Mouse (Mus musculus) heart, embryonic 10.5 days (tissue): ENCODE measurements around the gene Ece2. TPM values are rescaled to one million over a fixed set of nuclear protein-coding genes. Genes with fewer than 3 reads are reported as not detected.
"Not testable (repeated sequence)": the region's sequence is repeated elsewhere in the genome, so short reads cannot be mapped to it uniquely, and the experiment has no call there.

Experiments used
- DNase-seq: peaks from one replicate; pipeline ENCODE4 v3.0.0-alpha.2; 2017; ENCODE audit warnings: low spot score
- H3K27ac ChIP-seq: fragments of 300-500 bp; sonication (generic); 2 replicates; pipeline ENCODE4 v1.5.1; 2016; ENCODE audit warnings: mild to moderate bottlenecking
- H3K27me3 ChIP-seq: fragments of 300-500 bp; sonication (generic); 2 replicates; pipeline ENCODE4 v1.6.1; 2016; ENCODE audit warnings: mild to moderate bottlenecking; ENCODE audit not compliant: poor library complexity, insufficient read depth, severe bottlenecking
- H3K36me3 ChIP-seq: fragments of 300-500 bp; sonication (generic); 2 replicates; pipeline ENCODE4 v1.6.1; 2016; ENCODE audit warnings: mild to moderate bottlenecking, moderate library complexity
- H3K4me1 ChIP-seq: fragments of 300-500 bp; sonication (generic); 2 replicates; pipeline ENCODE4 v1.6.1; 2016; ENCODE audit warnings: mild to moderate bottlenecking
- H3K4me3 ChIP-seq: fragments of 300-500 bp; sonication (generic); 2 replicates; pipeline ENCODE4 v1.5.1; 2016; ENCODE audit warnings: mild to moderate bottlenecking, moderate library complexity
- H3K9me3 ChIP-seq: fragments of 300-500 bp; sonication (generic); 2 replicates; pipeline ENCODE4 v1.6.1; 2016; ENCODE audit warnings: mild to moderate bottlenecking, moderate library complexity
- WGBS: fragments of 180-500 bp; shearing (Covaris S2); methylation state at CpG from one replicate; pipeline ENCODE4 v1.1.7; 2016; 5-methylcytosine and 5-hydroxymethylcytosine counted together
- polyA plus RNA-seq: library from polyadenylated mRNA; unstranded; fragments of >200 nt; fragmentation: Nextera tagmentation; extraction: Ambion mirVana; gene quantifications from 2 replicates; pipeline ENCODE4 v1.2.1, GENCODE M21; 2016

Ece2 gene
- polyA plus RNA-seq, 1 experiment from 2014 or later, result 1.4 TPM

GRCm38 (mm10) chr16:20643911-20644310 lies 14.3 kb downstream of the Ece2 start:
- no peak for DNase-seq
- H3K9me3 ChIP-seq, result no peaks in the 10 kb centered on the region
- no peaks in the 10 kb centered on the region for H3K4me1 ChIP-seq
- no peak overlapping the region for H3K27ac ChIP-seq
- H3K36me3 ChIP-seq, result no peaks in the 10 kb centered on the region
- 81% methylated on average over 7 of the region's 7 CpGs for WGBS
- 0 out of 2 replicates have a peak, but pooled peaks cover 9% of the 10 kb centered on the region for H3K27me3 ChIP-seq
- no peak overlapping the region for H3K4me3 ChIP-seq

GRCm38 (mm10) chr16:20651076-20651946 lies 21.7 kb downstream of the Ece2 start, which contains the start of gene Psmd2:
Gene Psmd2, plus strand, starts transcription at chr16:20651652.
- DNase-seq, result peak; percentile 97
- Histone ChIP-seq H3K4me3 (peak within 1 kb of the TSS; percentile 93), H3K4me1 (peaks cover 12% of the 10 kb centered on the region), H3K27ac (peak within 1 kb of the TSS; percentile 89), H3K36me3 (peaks cover 23% of the 10 kb centered on the region), H3K27me3 (no peaks in the 10 kb centered on the region), H3K9me3 (no peaks in the 10 kb centered on the region)
- WGBS, result 2% methylated on average over 46 of the region's 46 CpGs

- Histone ChIP-seq H3K27me3 (no peaks in the 10 kb centered on the region), H3K36me3 (peaks cover 29% of the 10 kb centered on the region), H3K9me3 (no peaks in the 10 kb centered on the region), H3K4me1 (peaks cover 12% of the 10 kb centered on the region), H3K27ac (peak overlapping the region; percentile 89), H3K4me3 (peak overlapping the region; percentile 93)
- 9% methylated on average over 12 of the region's 12 CpGs for WGBS
- DNase-seq, result no peak
These were observed 22.3 kb downstream of the Ece2 start for GRCm38 (mm10) chr16:20651947-20652310.

- H3K4me3 ChIP-seq, result no peak overlapping the region
These were observed 23.7 kb downstream of the Ece2 start for GRCm38 (mm10) chr16:20653315-20653714.

GRCm38 (mm10) chr16:20657661-20658060 lies 28.0 kb downstream of the Ece2 start:
- Histone ChIP-seq H3K36me3 (peaks cover 86% of the 10 kb centered on the region), H3K9me3 (no peaks in the 10 kb centered on the region), H3K4me3 (no peak overlapping the region), H3K27ac (no peak overlapping the region), H3K27me3 (no peaks in the 10 kb centered on the region), H3K4me1 (peaks cover 5% of the 10 kb centered on the region)
- no peak for DNase-seq
- 86% methylated on average over 4 of the region's 4 CpGs for WGBS

More at GRCm38 (mm10) chr16:20653315-20653714, 23.7 kb downstream of the Ece2 start:
- no peak for DNase-seq
- Histone ChIP-seq H3K27ac (no peak overlapping the region), H3K27me3 (no peaks in the 10 kb centered on the region), H3K36me3 (peaks cover 43% of the 10 kb centered on the region), H3K9me3 (no peaks in the 10 kb centered on the region), H3K4me1 (peaks cover 12% of the 10 kb centered on the region)
- WGBS, result 63% methylated on average over 2 of the region's 2 CpGs

GRCm38 (mm10) chr16:20668013-20668412 lies 38.4 kb downstream of the Ece2 start, which contains the start of gene Eif4g1:
Gene Eif4g1, plus strand, starts transcription at chr16:20668313.
- H3K9me3 ChIP-seq, DNase-seq, H3K27me3 ChIP-seq, H3K4me3 ChIP-seq, H3K4me1 ChIP-seq, H3K27ac ChIP-seq: not testable (repeated sequence)
- H3K36me3 ChIP-seq, result peaks cover 18% of the 10 kb centered on the region
- WGBS, result 90% methylated on average over 5 of the region's 6 CpGs

GRCm38 (mm10) chr16:20670291-20670690 lies 40.7 kb downstream of the Ece2 start:
- Histone ChIP-seq H3K27me3 (no peaks in the 10 kb centered on the region), H3K27ac (no peak overlapping the region), H3K4me1 (peaks cover 17% of the 10 kb centered on the region), H3K36me3 (peaks cover 16% of the 10 kb centered on the region), H3K4me3 (no peak overlapping the region), H3K9me3 (no peaks in the 10 kb centered on the region)
- WGBS, result 90% methylated on average over 3 of the region's 3 CpGs
- no peak for DNase-seq

GRCm38 (mm10) chr16:20671886-20672285 lies 42.3 kb downstream of the Ece2 start:
- Histone ChIP-seq H3K27ac (no peak overlapping the region), H3K4me1 (peaks cover 18% of the 10 kb centered on the region), H3K27me3 (no peaks in the 10 kb centered on the region), H3K9me3 (no peaks in the 10 kb centered on the region), H3K36me3 (peaks cover 32% of the 10 kb centered on the region), H3K4me3 (peak overlapping the region; percentile 99)
- WGBS, result 22% methylated on average over 6 of the region's 6 CpGs
- no peak for DNase-seq

- Histone ChIP-seq H3K9me3 (no peaks in the 10 kb centered on the region), H3K4me1 (peaks cover 18% of the 10 kb centered on the region), H3K27ac (peak overlapping the region; percentile 98), H3K4me3 (peak overlapping the region; percentile 99), H3K36me3 (peaks cover 38% of the 10 kb centered on the region), H3K27me3 (no peaks in the 10 kb centered on the region)
- WGBS, result under 1% methylated on average over 38 of the region's 38 CpGs
- peak; percentile 97 for DNase-seq
These were observed 42.9 kb downstream of the Ece2 start for GRCm38 (mm10) chr16:20672500-20672902.

GRCm38 (mm10) chr16:20672965-20673705 lies 43.5 kb downstream of the Ece2 start:
- peak overlapping the region; percentile 98 for H3K27ac ChIP-seq
- no peaks in the 10 kb centered on the region for H3K27me3 ChIP-seq
- peaks cover 18% of the 10 kb centered on the region for H3K4me1 ChIP-seq
- under 1% methylated on average over 67 of the region's 78 CpGs for WGBS
- peak overlapping the region; percentile 99 for H3K4me3 ChIP-seq
- peaks cover 44% of the 10 kb centered on the region for H3K36me3 ChIP-seq
- DNase-seq, result no peak
- no peaks in the 10 kb centered on the region for H3K9me3 ChIP-seq

- Histone ChIP-seq H3K4me1 (peaks cover 18% of the 10 kb centered on the region), H3K4me3 (peak overlapping the region; percentile 99), H3K27ac (peak overlapping the region; percentile 98), H3K27me3 (no peaks in the 10 kb centered on the region), H3K9me3 (no peaks in the 10 kb centered on the region), H3K36me3 (peaks cover 51% of the 10 kb centered on the region)
- 7% methylated on average over 14 of the region's 14 CpGs for WGBS
- peak; percentile 86 for DNase-seq
These were observed 44.2 kb downstream of the Ece2 start for GRCm38 (mm10) chr16:20673706-20674303.

GRCm38 (mm10) chr16:20675213-20675612 lies 45.6 kb downstream of the Ece2 start:
- Histone ChIP-seq H3K9me3 (no peaks in the 10 kb centered on the region), H3K27me3 (no peaks in the 10 kb centered on the region), H3K36me3 (peaks cover 65% of the 10 kb centered on the region), H3K27ac (no peak overlapping the region), H3K4me1 (peaks cover 18% of the 10 kb centered on the region), H3K4me3 (peak overlapping the region; percentile 99)
- WGBS, result 95% methylated on average over 6 of the region's 6 CpGs
- DNase-seq, result no peak
